Mouse (Mus musculus) myocyte (in vitro differentiated cells): ENCODE results near the gene Recql5.

ENCODE experiments used
- E2F4 ChIP-seq: IDR thresholded peaks from one replicate; pipeline ENCODE4 v1.6.1; 2011; ENCODE audit warnings: mild to moderate bottlenecking, control low read depth, moderate library complexity; ENCODE audit not compliant: insufficient read depth
- MAX ChIP-seq: IDR thresholded peaks from one replicate; pipeline ENCODE4 v1.6.1; 2011; ENCODE audit warnings: low read depth, mild to moderate bottlenecking, control low read depth
- MYOD1 ChIP-seq, 3 experiments: IDR thresholded peaks; one replicate each; pipeline ENCODE4 v1.6.1; 2011; ENCODE audit warnings: control low read depth in 2 of 3, low read depth in 2 of 3, mild to moderate bottlenecking in 2 of 3, moderate library complexity in 1 of 3; ENCODE audit not compliant: insufficient read length in 2 of 3, control insufficient read depth in 1 of 3
- MYOG ChIP-seq, 3 experiments: IDR thresholded peaks; one replicate each; pipeline ENCODE4 v1.6.1; 2011; ENCODE audit warnings: control low read depth in 2 of 3, low read depth in 2 of 3, mild to moderate bottlenecking in 2 of 3; ENCODE audit not compliant: insufficient read length in 2 of 3, control insufficient read depth in 1 of 3, insufficient read depth in 1 of 3
- POLR2A ChIP-seq: IDR thresholded peaks from one replicate; pipeline ENCODE4 v1.6.1; 2011; ENCODE audit warnings: low read depth, mild to moderate bottlenecking, control low read depth, moderate library complexity; ENCODE audit not compliant: insufficient read length
- POLR2AphosphoS2 ChIP-seq: IDR thresholded peaks from one replicate; pipeline ENCODE4 v1.6.1; 2011; ENCODE audit warnings: low read depth, control low read depth; ENCODE audit not compliant: insufficient read length
- TCF12 ChIP-seq: IDR thresholded peaks from one replicate; pipeline ENCODE4 v1.6.1; 2011; ENCODE audit warnings: mild to moderate bottlenecking, control low read depth; ENCODE audit not compliant: poor library complexity, insufficient read depth, severe bottlenecking
- USF1 ChIP-seq: IDR thresholded peaks from one replicate; pipeline ENCODE4 v1.6.1; 2011; ENCODE audit warnings: low read depth, mild to moderate bottlenecking, control low read depth, moderate library complexity

DNA sequence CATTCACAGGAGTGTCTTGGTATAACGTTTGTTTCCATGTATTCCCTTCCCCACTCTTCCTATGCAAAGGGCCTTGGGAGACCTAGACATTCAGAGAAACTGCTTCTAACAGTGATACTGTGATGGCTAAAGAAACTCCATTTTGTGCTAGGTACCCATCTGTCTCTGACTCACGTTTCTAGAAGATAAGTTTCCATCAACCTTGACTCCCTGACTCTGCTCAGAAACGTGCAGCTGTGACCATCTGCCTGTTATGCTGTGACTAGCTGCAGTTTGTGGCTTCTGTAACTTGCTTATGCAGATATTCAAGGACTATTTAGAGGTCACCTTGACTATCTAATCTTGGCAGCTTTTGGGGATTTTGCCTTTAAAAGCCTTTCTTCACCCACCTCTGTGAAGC is 2.0 kb downstream of the Recql5 start:
- no peak for TF ChIP-seq TCF12
- no peak for TF ChIP-seq POLR2A
- TF ChIP-seq E2F4 = no peak
- no peak for TF ChIP-seq POLR2AphosphoS2
- no peak for TF ChIP-seq MAX
- no peak for TF ChIP-seq USF1
- TF ChIP-seq MYOG (IDR thresholded peaks at IDR 0.05; ENCODE audit: control insufficient read depth in 1 of 3, insufficient read depth in 1 of 3, insufficient read length in 2 of 3, low read depth in 2 of 3) = no peak
- TF ChIP-seq MYOD1 (IDR thresholded peaks at IDR 0.05; ENCODE audit: control insufficient read depth in 1 of 3, insufficient read length in 2 of 3, low read depth in 2 of 3) = no peak
